Mouse (Mus musculus) liver, embryonic 14 days (tissue): ENCODE results near the gene Ttc23l. TPM values are rescaled to one million over a fixed set of nuclear protein-coding genes. Genes with fewer than 3 reads are reported as not detected.

Experiments used
- polyA plus RNA-seq: library from polyadenylated mRNA; depleted of rRNA; stranded (reverse); fragments of >200 nt; gene quantifications from 2 replicates; pipeline ENCODE4 v1.2.3, GENCODE M21; 2012; rRNA removed

Ttc23l gene
- polyA plus RNA-seq = not detected in 2 replicates

GRCm38 (mm10) chr15:10558465-10558864 lies at the start of gene Ttc23l:
Gene Ttc23l (minus strand): TSS chr15:10558668.

DNA sequence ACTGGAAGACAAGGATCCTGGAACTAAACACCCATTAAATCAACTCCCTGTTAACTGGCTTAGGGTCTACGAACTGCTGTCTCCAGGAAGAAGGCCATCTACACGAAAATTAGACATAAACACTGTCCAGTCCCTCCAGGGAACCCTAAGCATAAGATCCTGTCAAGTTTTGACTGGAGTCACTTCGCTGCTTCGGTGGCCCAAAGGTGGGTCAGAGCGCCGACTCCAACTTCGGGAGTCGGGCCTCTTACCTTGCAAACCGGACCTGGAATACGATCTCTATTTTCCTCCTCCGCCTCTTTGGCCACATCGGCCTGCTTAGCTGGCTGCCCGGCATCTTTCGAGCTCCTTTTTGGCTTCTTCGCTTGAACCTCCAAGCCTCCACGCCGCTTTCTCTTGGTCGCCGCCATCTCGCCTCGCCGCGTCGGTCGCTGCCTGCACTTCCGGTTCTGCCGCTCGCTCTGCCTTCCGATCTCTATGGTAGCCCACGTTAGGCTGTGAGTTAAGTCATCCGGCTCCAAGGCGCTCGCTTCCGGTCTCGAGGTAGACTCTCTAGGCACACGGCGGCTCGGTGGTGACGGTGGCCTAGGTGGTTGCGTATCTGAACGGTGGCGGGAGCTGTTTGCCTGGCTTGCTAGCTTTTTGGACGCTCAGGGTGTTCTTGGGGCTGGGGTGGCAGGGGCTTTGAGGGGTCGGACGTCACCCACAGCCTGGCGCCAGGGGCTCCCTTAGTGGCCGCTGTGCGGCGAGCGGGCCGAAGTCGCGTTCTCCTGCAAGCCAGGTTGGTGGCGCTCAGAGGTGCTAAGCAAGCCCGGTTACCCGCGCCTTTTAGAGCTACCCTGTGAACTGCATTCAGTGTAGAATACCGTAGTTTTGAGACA lies 72.7 kb downstream of the Ttc23l start, which contains the start of the genes Brix1 and Rad1:
Gene Brix1, minus strand, starts transcription at position 464 of the 881 bp plus-strand sequence.
Gene Rad1, plus strand, starts transcription at position 535 of the 881 bp plus-strand sequence.

DNA sequence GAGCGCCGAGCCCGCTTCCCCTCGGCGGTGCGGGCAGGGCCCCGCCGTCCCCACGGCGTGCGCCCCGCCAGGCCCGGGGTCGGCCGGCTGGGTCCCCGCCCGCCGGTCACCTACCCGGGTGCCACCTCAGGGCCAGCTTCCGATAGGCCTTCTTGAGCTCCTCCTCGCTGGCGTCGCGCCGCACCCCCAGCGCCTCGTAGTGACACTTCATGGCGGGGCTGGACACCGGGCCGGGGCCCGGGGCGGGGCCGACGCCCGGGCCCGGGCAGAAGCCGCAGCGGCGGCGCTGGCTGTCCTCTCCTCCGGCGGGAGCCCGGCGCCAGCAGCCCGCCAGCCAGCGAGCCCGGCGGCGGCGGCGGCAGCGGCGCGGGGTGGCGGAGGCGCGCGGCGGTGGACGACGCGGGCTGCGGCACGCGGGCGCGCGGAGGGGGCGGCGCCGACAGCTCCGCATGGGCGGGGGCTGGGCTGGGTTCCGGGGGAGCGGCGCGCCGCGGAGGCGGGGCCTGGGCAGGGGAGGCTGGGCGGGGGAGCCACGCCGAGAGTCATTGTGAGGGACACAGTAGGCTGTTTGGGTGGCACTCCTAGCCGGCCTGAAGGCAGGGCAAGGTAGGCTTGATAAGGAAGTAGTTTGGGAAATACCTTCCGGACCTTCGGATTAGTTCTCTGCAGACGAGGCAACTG lies 88.2 kb downstream of the Ttc23l start, which contains the start of gene Dnajc21:
Gene Dnajc21, minus strand, starts transcription at position 366 of the 681 bp plus-strand sequence.

Other genes starting within 250 kb of the Ttc23l start
- gene Gm21973, start 233.3 kb downstream of the Ttc23l start, polyA plus RNA-seq = not detected in 2 replicates
- gene Agxt2, start 200.1 kb downstream of the Ttc23l start, polyA plus RNA-seq = 10.7 and 12.6 TPM in 2 replicates
- 6.0 and 8.0 TPM in 2 replicates for gene Dnajc21, start 88.2 kb downstream of the Ttc23l start, polyA plus RNA-seq
- gene Brix1, start 72.7 kb downstream of the Ttc23l start, polyA plus RNA-seq = 16.3 and 21.4 TPM in 2 replicates
- gene Rad1, start 72.7 kb downstream of the Ttc23l start, polyA plus RNA-seq = 14.2 and 17.6 TPM in 2 replicates
- gene Rai14, start 156.0 kb upstream of the Ttc23l start, polyA plus RNA-seq = 3.0 and 3.2 TPM in 2 replicates